Mouse (Mus musculus): ENCODE results near the gene Pdk1. TPM values are rescaled to one million over a fixed set of nuclear protein-coding genes. Genes with fewer than 3 reads are reported as not detected.
"Not testable (repeated sequence)": the region's sequence is repeated elsewhere in the genome, so short reads cannot be mapped to it uniquely, and the experiment has no call there.

Gene Pdk1
- polyA plus RNA-seq, 1 experiment from 2014 or later = 46.8 TPM

DNA sequence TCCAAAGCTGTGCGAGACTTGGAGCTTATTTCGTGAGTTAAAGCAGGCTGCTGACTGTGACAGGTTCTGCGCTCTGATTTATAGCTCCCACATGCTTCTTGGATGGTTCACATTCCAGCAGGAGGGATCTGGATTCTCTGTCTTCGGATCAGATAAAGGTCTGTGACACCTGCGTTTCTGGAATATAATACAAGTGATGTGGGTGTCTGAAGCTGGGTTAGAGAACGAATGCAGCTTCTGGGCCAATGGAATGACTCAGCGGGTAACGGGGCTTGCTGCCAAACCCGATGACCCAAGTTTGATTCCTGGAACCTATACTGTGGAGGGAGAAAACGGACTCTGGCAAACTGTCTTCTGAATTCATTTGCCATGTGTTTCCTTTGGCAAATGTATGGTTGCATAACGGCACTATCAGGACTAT is 46.2 kb downstream of the Pdk1 start:
- Histone ChIP-seq H3K27ac (no peak overlapping the region), H3K9me3 (replicated peaks) (no peaks in the 10 kb centered on the region), H3K27me3 (ENCODE audit: low read depth, poor library complexity, severe bottlenecking) (no peaks in the 10 kb centered on the region), H3K4me3 (no peak overlapping the region), H3K36me3 (no peaks in the 10 kb centered on the region), H3K4me1 (peaks cover 8% of the 10 kb centered on the region; the same call in 1 of the 2 replicates)
- DNase-seq (ENCODE audit: low spot score) = no peak
- WGBS = 56% methylated on average over 11 of the region's 11 CpGs

DNA sequence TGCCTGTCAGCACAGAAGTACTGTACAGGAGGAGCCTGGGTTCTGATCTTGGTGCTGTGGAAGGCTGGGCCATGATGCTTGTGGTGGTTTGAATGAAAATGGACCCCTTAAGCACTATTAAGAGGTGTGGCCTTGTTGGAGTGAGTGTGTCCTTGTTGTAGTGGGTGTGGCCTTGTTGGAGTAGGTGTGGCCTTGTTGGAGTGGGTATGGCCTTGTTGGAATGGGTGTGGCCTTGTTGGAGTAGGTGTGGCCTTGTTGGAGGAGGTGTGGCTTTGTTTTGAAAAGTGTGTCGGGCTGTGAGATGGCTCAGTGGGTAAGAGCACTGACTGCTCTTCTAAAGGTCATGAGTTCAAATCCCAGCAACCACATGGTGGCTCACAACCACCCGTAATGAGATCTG is 51.9 kb downstream of the Pdk1 start:
- H3K9me3 ChIP-seq (replicated peaks); H3K36me3 ChIP-seq; H3K27ac ChIP-seq; H3K27me3 ChIP-seq (ENCODE audit: low read depth, poor library complexity, severe bottlenecking); H3K4me1 ChIP-seq; H3K4me3 ChIP-seq; DNase-seq (ENCODE audit: low spot score): not testable (repeated sequence)
- 89% methylated on average over 2 of the region's 2 CpGs for WGBS

- Histone ChIP-seq H3K4me1 (no peaks in the 10 kb centered on the region), H3K4me3 (no peak overlapping the region), H3K27me3 (ENCODE audit: low read depth, poor library complexity, severe bottlenecking) (no peaks in the 10 kb centered on the region), H3K36me3 (no peaks in the 10 kb centered on the region), H3K9me3 (replicated peaks) (no peaks in the 10 kb centered on the region), H3K27ac (no peak overlapping the region)
- 91% methylated on average over 8 of the region's 8 CpGs for WGBS
- no peak for DNase-seq (ENCODE audit: low spot score)
Measured at GRCm38 (mm10) chr2:71934046-71934445, 61.0 kb downstream of the Pdk1 start.

- no peak overlapping the region for H3K4me3 ChIP-seq
- no peaks in the 10 kb centered on the region for H3K4me1 ChIP-seq
- no peak overlapping the region for H3K27ac ChIP-seq
- no peaks in the 10 kb centered on the region for H3K9me3 ChIP-seq (replicated peaks)
- no peaks in the 10 kb centered on the region for H3K27me3 ChIP-seq (ENCODE audit: low read depth, poor library complexity, severe bottlenecking)
- 93% methylated on average over 1 of the region's 1 CpGs for WGBS
- no peaks in the 10 kb centered on the region for H3K36me3 ChIP-seq
- DNase-seq (ENCODE audit: low spot score) = no peak
Measured at GRCm38 (mm10) chr2:71936711-71937110, 63.7 kb downstream of the Pdk1 start.

GRCm38 (mm10) chr2:71937649-71938308 is 64.8 kb downstream of the Pdk1 start:
- no peak overlapping the region for H3K4me3 ChIP-seq
- 89% methylated on average over 3 of the region's 3 CpGs for WGBS
- no peaks in the 10 kb centered on the region for H3K27me3 ChIP-seq (ENCODE audit: low read depth, poor library complexity, severe bottlenecking)
- H3K36me3 ChIP-seq = no peaks in the 10 kb centered on the region
- H3K9me3 ChIP-seq (replicated peaks) = no peaks in the 10 kb centered on the region
- no peak for DNase-seq (ENCODE audit: low spot score)
- H3K4me1 ChIP-seq = no peaks in the 10 kb centered on the region
- no peak overlapping the region for H3K27ac ChIP-seq

DNA sequence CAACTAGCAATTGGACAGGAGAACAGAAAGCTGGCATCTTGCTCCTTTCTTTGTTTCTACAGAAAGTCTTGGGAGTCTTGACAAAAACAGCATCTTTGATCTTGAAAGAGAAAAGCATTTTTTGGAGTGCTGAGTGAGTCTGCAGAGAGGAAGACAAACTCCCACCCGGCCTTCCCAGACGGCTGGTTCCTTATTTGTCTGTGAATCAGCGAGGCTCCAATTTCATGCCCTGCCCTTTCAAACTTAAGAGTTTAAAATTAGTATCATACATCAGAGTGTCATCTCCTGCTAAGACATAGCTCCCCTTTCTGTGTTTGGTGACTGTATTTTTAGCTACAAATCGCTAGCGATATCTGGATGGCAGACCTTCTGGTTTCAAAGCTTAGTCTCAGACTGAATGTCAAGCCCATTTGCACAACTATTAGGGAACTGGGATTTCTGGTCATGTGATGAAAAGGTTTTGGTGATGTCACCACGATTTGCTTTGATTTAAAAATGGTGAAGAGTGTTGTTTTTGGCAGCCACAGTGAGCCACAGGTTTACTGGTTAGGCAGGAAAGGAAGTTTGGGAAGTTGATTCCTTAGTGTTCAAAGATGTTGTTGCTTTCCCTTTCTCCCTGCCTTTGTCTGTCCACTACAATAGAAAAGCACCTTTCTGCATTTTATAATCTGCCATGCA is 65.8 kb downstream of the Pdk1 start:
- H3K9me3 ChIP-seq (replicated peaks) = no peaks in the 10 kb centered on the region
- no peaks in the 10 kb centered on the region for H3K36me3 ChIP-seq
- no peaks in the 10 kb centered on the region for H3K4me1 ChIP-seq
- H3K27ac ChIP-seq = no peak overlapping the region
- no peaks in the 10 kb centered on the region for H3K27me3 ChIP-seq (ENCODE audit: low read depth, poor library complexity, severe bottlenecking)
- no peak overlapping the region for H3K4me3 ChIP-seq
- DNase-seq (ENCODE audit: low spot score) = no peak
- WGBS = 83% methylated on average over 6 of the region's 6 CpGs

GRCm38 (mm10) chr2:71941005-71941720 is 68.1 kb downstream of the Pdk1 start:
- H3K4me1 ChIP-seq = no peaks in the 10 kb centered on the region
- H3K36me3 ChIP-seq = no peaks in the 10 kb centered on the region
- 96% methylated on average over 3 of the region's 3 CpGs for WGBS
- no peaks in the 10 kb centered on the region for H3K9me3 ChIP-seq (replicated peaks)
- H3K4me3 ChIP-seq = no peak overlapping the region
- DNase-seq (ENCODE audit: low spot score) = no peak
- H3K27me3 ChIP-seq (ENCODE audit: low read depth, poor library complexity, severe bottlenecking) = no peaks in the 10 kb centered on the region
- no peak overlapping the region for H3K27ac ChIP-seq

- no peaks in the 10 kb centered on the region for H3K4me1 ChIP-seq
- H3K4me3 ChIP-seq = no peak overlapping the region
- no peak for DNase-seq (ENCODE audit: low spot score)
- H3K9me3 ChIP-seq (replicated peaks) = no peaks in the 10 kb centered on the region
- H3K27me3 ChIP-seq (ENCODE audit: low read depth, poor library complexity, severe bottlenecking) = no peaks in the 10 kb centered on the region
- no peaks in the 10 kb centered on the region for H3K36me3 ChIP-seq
- WGBS = 95% methylated on average over 5 of the region's 5 CpGs
- H3K27ac ChIP-seq = no peak overlapping the region
Measured at GRCm38 (mm10) chr2:71941721-71942087, 68.7 kb downstream of the Pdk1 start.

DNA sequence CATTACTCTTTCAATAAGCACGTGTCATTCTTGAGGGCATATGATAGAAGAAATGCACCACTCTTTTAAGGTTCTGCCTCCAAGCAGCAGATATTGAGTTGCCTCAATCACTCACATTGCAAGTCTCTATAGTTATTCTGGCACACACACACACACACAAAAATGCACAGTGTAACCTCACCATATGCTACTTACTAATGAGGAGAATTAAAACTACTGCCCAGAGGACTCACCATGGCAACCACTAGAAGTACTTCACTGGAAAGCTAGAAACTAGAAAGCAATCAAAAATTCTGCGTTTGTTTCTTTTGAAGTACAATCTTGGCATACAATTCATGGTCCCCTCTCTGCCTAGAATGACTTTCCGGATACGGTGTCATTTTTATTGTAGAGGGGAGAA is 78.2 kb downstream of the Pdk1 start:
- WGBS = 90% methylated on average over 4 of the region's 4 CpGs
- DNase-seq (ENCODE audit: low spot score) = no peak
- Histone ChIP-seq H3K27ac (no peak overlapping the region), H3K9me3 (replicated peaks) (no peaks in the 10 kb centered on the region), H3K36me3 (no peaks in the 10 kb centered on the region), H3K4me3 (no peak overlapping the region), H3K27me3 (ENCODE audit: low read depth, poor library complexity, severe bottlenecking) (no peaks in the 10 kb centered on the region), H3K4me1 (no peaks in the 10 kb centered on the region)

Other genes starting within 250 kb of the Pdk1 start
- 19.1 and 22.3 TPM in 2 replicates for gene Itga6, start 127.6 kb upstream of the Pdk1 start, polyA plus RNA-seq (2016; fragmentation: Nextera tagmentation; extraction: Ambion mirVana)
- gene Rapgef4, start 108.0 kb downstream of the Pdk1 start, polyA plus RNA-seq (2016; fragmentation: Nextera tagmentation; extraction: Ambion mirVana) = 1.6 TPM in 2 replicates

All from limb, embryonic 10.5 days (tissue).